Mouse (Mus musculus) cerebellum, postnatal 36 days (tissue): ENCODE measurements around the gene Vav1.
A peak's percentile ranks its signal among the peaks of the same experiment; 100 is the strongest.

Source experiments
- DNase-seq, 2 experiments: peaks; one replicate each; pipeline ENCODE4 v3.0.0; 2021 to 2022; ENCODE audit warnings: mixed read lengths in 2 of 2

The Vav1 gene

GRCm38 (mm10) chr17:57278943-57279590, at the start of gene Vav1:
Vav1 (plus strand) TSS chr17:57279100.
- DNase-seq: no peak

- no peak for DNase-seq
Measured at GRCm38 (mm10) chr17:57229851-57230727, 48.8 kb upstream of the Vav1 start.

GRCm38 (mm10) chr17:57230728-57231125, 48.2 kb upstream of the Vav1 start:
- no peak for DNase-seq

- DNase-seq: no peak
Measured at GRCm38 (mm10) chr17:57231321-57231771, 47.6 kb upstream of the Vav1 start.

- no peak for DNase-seq
Measured at GRCm38 (mm10) chr17:57232200-57232599, 46.7 kb upstream of the Vav1 start.

GRCm38 (mm10) chr17:57233038-57233437, 45.9 kb upstream of the Vav1 start:
- no peak for DNase-seq

- no peak for DNase-seq
Measured at GRCm38 (mm10) chr17:57234254-57234928, 44.5 kb upstream of the Vav1 start.

- DNase-seq: no peak
Measured at GRCm38 (mm10) chr17:57235803-57236202, 43.1 kb upstream of the Vav1 start.

GRCm38 (mm10) chr17:57237181-57237580, 41.7 kb upstream of the Vav1 start:
- no peak for DNase-seq

- peak in 1 of 2 experiments; percentile 1 for DNase-seq
Measured at GRCm38 (mm10) chr17:57243650-57244370, 35.1 kb upstream of the Vav1 start.

- DNase-seq: peak in 1 of 2 experiments; percentile 1
Measured at GRCm38 (mm10) chr17:57245311-57245929, 33.5 kb upstream of the Vav1 start.

- no peak for DNase-seq
Measured at GRCm38 (mm10) chr17:57246663-57247392, 32.1 kb upstream of the Vav1 start.

- DNase-seq: peak; percentile 86 to 91
Measured at GRCm38 (mm10) chr17:57247393-57248200, 31.3 kb upstream of the Vav1 start.

- DNase-seq: peak; percentile 85 to 87
Measured at GRCm38 (mm10) chr17:57248201-57248699, 30.6 kb upstream of the Vav1 start, which contains the start of gene Gpr108. Gpr108 (minus strand) TSS chr17:57248446.

- DNase-seq: peak; percentile 31 to 34
Measured at GRCm38 (mm10) chr17:57248771-57249170, 30.1 kb upstream of the Vav1 start.

- DNase-seq: peak; percentile 74 to 81
Measured at GRCm38 (mm10) chr17:57249186-57250181, 29.4 kb upstream of the Vav1 start, which contains the start of gene Trip10. Trip10 (plus strand) TSS chr17:57249455.

GRCm38 (mm10) chr17:57250461-57251160, 28.3 kb upstream of the Vav1 start:
- DNase-seq: peak in 1 of 2 experiments; percentile 27

- DNase-seq: peak in 1 of 2 experiments; percentile 0
Measured at GRCm38 (mm10) chr17:57251431-57251830, 27.5 kb upstream of the Vav1 start.
